Mouse (Mus musculus) forebrain, embryonic 16.5 days (tissue): ENCODE measurements around the gene Efnb3. TPM values are rescaled to one million over a fixed set of nuclear protein-coding genes. Genes with fewer than 3 reads are reported as not detected.
A peak's percentile ranks its signal among the peaks of the same experiment; 100 is the strongest.

Experiments used
- ATAC-seq: fragments of 200-750 bp; cut with Nextera tagmentation; 2 replicates; pipeline ENCODE4 v1.8.0; 2017; ENCODE audit warnings: mild to moderate bottlenecking, moderate library complexity
- H3K27ac ChIP-seq: fragments of 300-500 bp; sonication (generic); 2 replicates; pipeline ENCODE4 v1.5.1; 2014; ENCODE audit warnings: low read length, control low read depth
- H3K27me3 ChIP-seq: fragments of 300-500 bp; sonication (generic); replicated peaks from 2 replicates; pipeline ENCODE4 v1.6.1; 2014; ENCODE audit warnings: low read length; ENCODE audit not compliant: control insufficient read depth, insufficient read depth
- H3K36me3 ChIP-seq: fragments of 300-500 bp; sonication (generic); 2 replicates; pipeline ENCODE4 v1.6.1; 2014; ENCODE audit not compliant: control insufficient read depth, insufficient read depth
- H3K4me1 ChIP-seq: fragments of 300-500 bp; sonication (generic); replicated peaks from 2 replicates; pipeline ENCODE4 v1.6.1; 2014; ENCODE audit warnings: low read length; ENCODE audit not compliant: control insufficient read depth, insufficient read depth
- H3K4me2 ChIP-seq: fragments of 300-500 bp; sonication (generic); 2 replicates; pipeline ENCODE4 v1.6.1; 2014; ENCODE audit warnings: mild to moderate bottlenecking, low read length, control low read depth
- H3K4me3 ChIP-seq: fragments of 300-500 bp; sonication (generic); replicated peaks from 2 replicates; pipeline ENCODE4 v1.5.1; 2014; ENCODE audit warnings: mild to moderate bottlenecking, low read length, control low read depth
- H3K9ac ChIP-seq: fragments of 300-500 bp; sonication (generic); replicated peaks from 2 replicates; pipeline ENCODE4 v1.6.1; 2014; ENCODE audit warnings: low read depth, low read length, control low read depth
- H3K9me3 ChIP-seq: fragments of 300-500 bp; sonication (generic); 2 replicates; pipeline ENCODE4 v1.6.1; 2016; ENCODE audit warnings: low read length; ENCODE audit not compliant: control insufficient read depth
- WGBS: fragments of 180-500 bp; shearing (Covaris S2); extraction: QIAGEN DNeasy Blood & Tissue Kit; methylation state at CpG from one replicate; pipeline ENCODE4 v1.1.7; 2014; 5-methylcytosine and 5-hydroxymethylcytosine counted together
- polyA plus RNA-seq: library from polyadenylated mRNA; unstranded; fragments of >200 nt; fragmentation: Nextera tagmentation; extraction: Ambion mirVana; gene quantifications from 2 replicates; pipeline ENCODE4 v1.2.1, GENCODE M21; 2015

Gene Efnb3
- 95.7 and 123 TPM in 2 replicates for polyA plus RNA-seq

- H3K36me3 ChIP-seq, result no peaks in the 10 kb centered on the region
- ATAC-seq, result peak; percentile 71
- H3K4me1 ChIP-seq, result peaks cover 55% of the 10 kb centered on the region
- H3K27me3 ChIP-seq, result no peaks in the 10 kb centered on the region
- no peaks in the 10 kb centered on the region for H3K9me3 ChIP-seq
- under 1% methylated on average over 59 of the region's 59 CpGs for WGBS
- H3K4me3 ChIP-seq, result peak within 1 kb of the TSS; percentile 78
- peak within 1 kb of the TSS; percentile 93 for H3K4me2 ChIP-seq
- peak within 1 kb of the TSS; percentile 75 for H3K27ac ChIP-seq
- H3K9ac ChIP-seq, result peak within 1 kb of the TSS; percentile 93
Observed at GRCm38 (mm10) chr11:69559851-69560765, at the start of gene Efnb3. TSS of gene Efnb3 (minus strand) at chr11:69560205.

GRCm38 (mm10) chr11:69609416-69609815, 49.4 kb upstream of the Efnb3 start:
- Histone ChIP-seq H3K4me2 (no peak overlapping the region), H3K4me3 (no peak overlapping the region), H3K4me1 (peaks cover 14% of the 10 kb centered on the region), H3K27ac (no peak overlapping the region), H3K9me3 (no peaks in the 10 kb centered on the region), H3K36me3 (no peaks in the 10 kb centered on the region), H3K27me3 (no peaks in the 10 kb centered on the region), H3K9ac (no peak overlapping the region)
- 69% methylated on average over 7 of the region's 7 CpGs for WGBS
- no peak for ATAC-seq

- no peak overlapping the region for H3K4me2 ChIP-seq
- ATAC-seq, result no peak
- no peaks in the 10 kb centered on the region for H3K9me3 ChIP-seq
- H3K36me3 ChIP-seq, result no peaks in the 10 kb centered on the region
- peaks cover 17% of the 10 kb centered on the region for H3K4me1 ChIP-seq
- H3K4me3 ChIP-seq, result no peak overlapping the region
- H3K9ac ChIP-seq, result no peak overlapping the region
- WGBS, result 87% methylated on average over 3 of the region's 3 CpGs
- H3K27ac ChIP-seq, result no peak overlapping the region
- no peaks in the 10 kb centered on the region for H3K27me3 ChIP-seq
Observed at GRCm38 (mm10) chr11:69608525-69608924, 48.5 kb upstream of the Efnb3 start.

- no peaks in the 10 kb centered on the region for H3K27me3 ChIP-seq
- H3K9ac ChIP-seq, result no peak overlapping the region
- H3K4me1 ChIP-seq, result peaks cover 17% of the 10 kb centered on the region
- WGBS, result 99% methylated on average over 2 of the region's 2 CpGs
- no peak for ATAC-seq
- H3K4me2 ChIP-seq, result no peak overlapping the region
- peaks cover 3% of the 10 kb centered on the region; the same call in 1 of the 2 replicates for H3K36me3 ChIP-seq
- H3K27ac ChIP-seq, result no peak overlapping the region
- H3K9me3 ChIP-seq, result no peaks in the 10 kb centered on the region
- no peak overlapping the region for H3K4me3 ChIP-seq
Observed at GRCm38 (mm10) chr11:69606832-69607231, 46.8 kb upstream of the Efnb3 start.

- H3K4me3 ChIP-seq, result peak overlapping the region; percentile 80
- H3K9me3 ChIP-seq, result no peaks in the 10 kb centered on the region
- H3K27me3 ChIP-seq, result no peaks in the 10 kb centered on the region
- H3K36me3 ChIP-seq, result peaks cover 3% of the 10 kb centered on the region; the same call in 1 of the 2 replicates
- H3K9ac ChIP-seq, result 0 out of 2 replicates have a peak overlapping the region, but pooled peaks have one; percentile 22
- H3K27ac ChIP-seq, result peak overlapping the region; percentile 28; the same call in 1 of the 2 replicates
- peak overlapping the region; percentile 99 for H3K4me2 ChIP-seq
- H3K4me1 ChIP-seq, result peaks cover 17% of the 10 kb centered on the region
- ATAC-seq, result no peak
- 59% methylated on average over 2 of the region's 2 CpGs for WGBS
Observed at GRCm38 (mm10) chr11:69606491-69606795, 46.4 kb upstream of the Efnb3 start.

GRCm38 (mm10) chr11:69605726-69606490, 45.9 kb upstream of the Efnb3 start, which contains the start of gene Atp1b2:
TSS of gene Atp1b2 (minus strand) at chr11:69605942.
- peaks cover 17% of the 10 kb centered on the region for H3K4me1 ChIP-seq
- H3K27me3 ChIP-seq, result no peaks in the 10 kb centered on the region
- H3K4me3 ChIP-seq, result peak within 1 kb of the TSS; percentile 80
- H3K27ac ChIP-seq, result peak within 1 kb of the TSS; percentile 65
- 1% methylated on average over 32 of the region's 32 CpGs for WGBS
- peak within 1 kb of the TSS; percentile 99 for H3K4me2 ChIP-seq
- peaks cover 3% of the 10 kb centered on the region; the same call in 1 of the 2 replicates for H3K36me3 ChIP-seq
- H3K9me3 ChIP-seq, result no peaks in the 10 kb centered on the region
- ATAC-seq, result peak; percentile 95
- peak within 1 kb of the TSS; percentile 84 for H3K9ac ChIP-seq

- peaks cover 23% of the 10 kb centered on the region for H3K4me1 ChIP-seq
- peak; percentile 64 for ATAC-seq
- H3K9me3 ChIP-seq, result no peaks in the 10 kb centered on the region
- H3K27me3 ChIP-seq, result no peaks in the 10 kb centered on the region
- H3K27ac ChIP-seq, result peak overlapping the region; percentile 65
- WGBS, result under 1% methylated on average over 57 of the region's 73 CpGs
- peak overlapping the region; percentile 99 for H3K4me2 ChIP-seq
- H3K36me3 ChIP-seq, result peaks cover 3% of the 10 kb centered on the region; the same call in 1 of the 2 replicates
- H3K4me3 ChIP-seq, result peak overlapping the region; percentile 80
- peak overlapping the region; percentile 84 for H3K9ac ChIP-seq
Observed at GRCm38 (mm10) chr11:69604795-69605664, 45.0 kb upstream of the Efnb3 start.

- no peak for ATAC-seq
- Histone ChIP-seq H3K4me1 (peaks cover 26% of the 10 kb centered on the region), H3K27ac (no peak overlapping the region; the same call in 1 of the 2 replicates), H3K9me3 (no peaks in the 10 kb centered on the region), H3K27me3 (no peaks in the 10 kb centered on the region), H3K36me3 (peaks cover 3% of the 10 kb centered on the region; the same call in 1 of the 2 replicates), H3K9ac (peak overlapping the region; percentile 84), H3K4me3 (peak overlapping the region; percentile 80), H3K4me2 (peak overlapping the region; percentile 99)
- 49% methylated on average over 3 of the region's 3 CpGs for WGBS
Observed at GRCm38 (mm10) chr11:69604347-69604746, 44.3 kb upstream of the Efnb3 start.
